8 mouse cellular contexts compared by ENCODE assay signal in the genomic region with DNA sequence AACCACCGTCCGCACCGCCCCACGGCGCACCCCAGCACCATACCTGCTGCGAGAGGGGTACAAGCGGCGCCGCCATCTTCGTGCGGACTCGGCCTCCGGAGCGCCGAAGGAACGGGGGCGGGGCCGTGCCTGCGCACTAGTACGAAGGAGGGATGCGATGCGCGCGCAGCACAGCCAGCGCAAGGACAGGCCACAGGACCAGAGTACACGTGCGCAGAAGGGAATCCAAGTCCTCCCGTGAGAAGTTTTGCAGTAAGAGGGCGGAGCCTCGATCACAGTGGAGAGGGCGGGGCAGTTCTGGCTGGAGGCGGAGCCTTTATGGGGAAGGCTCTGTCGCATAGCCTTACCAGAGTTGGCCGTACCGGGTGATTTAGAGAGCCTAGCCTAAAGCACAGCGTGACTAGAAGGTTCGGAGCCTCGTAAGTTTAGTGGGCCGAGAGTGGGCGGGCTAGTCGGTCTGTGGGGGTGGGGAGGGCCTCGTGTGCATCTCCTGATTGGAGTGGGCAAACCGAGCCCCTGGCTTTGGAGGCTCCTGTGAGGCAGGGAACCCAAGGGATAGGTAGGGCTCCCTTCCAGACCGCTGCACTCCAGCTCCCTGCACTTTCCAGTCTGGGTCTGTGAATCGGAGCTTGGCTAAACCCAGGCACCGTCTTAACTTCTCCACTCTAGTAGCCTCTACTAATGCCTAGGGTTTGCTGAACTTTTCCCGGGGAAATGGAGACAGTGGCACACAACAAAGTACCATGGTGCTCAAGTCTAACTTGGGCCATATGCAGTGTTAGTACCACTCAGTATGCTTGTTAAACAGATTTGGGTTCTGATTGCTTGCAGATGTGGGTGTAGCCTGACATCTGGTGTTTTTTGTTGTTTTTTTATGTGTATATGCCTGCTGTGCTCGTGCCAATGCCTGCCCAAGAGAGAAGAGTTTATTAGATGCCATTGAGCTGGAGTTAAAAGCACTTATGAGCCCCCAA. TPM values are rescaled to one million over a fixed set of nuclear protein-coding genes. Genes with fewer than 3 reads are reported as not detected.
DNase-seq lines count a peak whose midpoint lies in the region; ATAC-seq lines count a peak whose summit lies in the region.

A gene (minus strand): TSS at position 99 of the 974 bp plus-strand sequence.

- peak; percentile 100 for DNase-seq in adipocyte (ENCODE audit: low spot score)
- peak; percentile 100 for DNase-seq in embryo, embryonic 10 days (ENCODE audit: low spot score)
- peak; percentile 99 for DNase-seq in gastrocnemius, postnatal 10 days
- peak; percentile 100 for DNase-seq in induced T-regulatory cell, adult 2 months (ENCODE audit: low read depth)
- peak; percentile 97 to 99 for DNase-seq in left cerebral cortex, adult 9 months (ENCODE audit: low spot score in 2 of 2)
- peak; percentile 100 for DNase-seq in right cerebral cortex, postnatal 14 days
- DNase-seq in urinary bladder, postnatal 36 days (ENCODE audit: low spot score in 2 of 2): peak; percentile 98 to 99

- ATAC-seq in megakaryocyte progenitor cell, adult 5-6 weeks (replicated peaks; ENCODE audit: poor library complexity): peak; percentile 93

RNA-seq across cellular contexts. Expression of the gene that starts here (rescaled TPM):
- 10 to 100 TPM; 27.4 to 38.7 TPM for total RNA-seq in gastrocnemius, postnatal 10 days (2021)
- total RNA-seq in megakaryocyte progenitor cell, adult 5-6 weeks (2015): 44.6 and 57.1 TPM in 2 replicates
- total RNA-seq in megakaryocyte progenitor cell, adult 5-6 weeks (2017): 35.2 and 41.4 TPM in 2 replicates

Comparison
In these comparisons a context has a peak if more than half of its experiments do, and no peak if none do; other contexts are left out.
1. Peak in every context shown above with its lines: DNase-seq and ATAC-seq.